Mouse (Mus musculus) left cerebral cortex, adult 11 months (tissue): Measurements from ENCODE around the gene Csrp3.

Experiments used
- DNase-seq: peaks from one replicate; pipeline ENCODE4 v3.0.0; 2022; ENCODE audit warnings: low spot score

Gene Csrp3

DNA sequence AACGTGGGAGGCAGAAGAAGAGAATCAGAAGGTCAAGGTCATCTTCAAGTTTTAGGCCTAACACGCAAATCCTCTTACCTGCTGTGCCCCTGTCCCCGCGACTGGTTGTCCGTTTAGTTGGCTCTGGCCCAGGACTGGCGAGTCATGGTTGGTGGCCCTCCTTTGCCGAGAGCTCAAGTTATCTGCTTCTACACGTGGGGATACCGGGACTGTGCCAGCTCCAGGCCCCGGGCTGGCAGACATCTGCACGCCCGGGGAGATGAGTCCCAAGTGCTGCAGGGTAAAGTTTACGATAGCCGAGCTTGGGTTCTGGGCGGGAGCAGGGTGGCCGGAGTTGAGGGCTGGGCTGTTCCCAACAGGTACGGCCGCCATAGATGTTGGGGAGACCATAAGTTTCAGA, 19.7 kb upstream of the Csrp3 start:
- no peak for DNase-seq

DNA sequence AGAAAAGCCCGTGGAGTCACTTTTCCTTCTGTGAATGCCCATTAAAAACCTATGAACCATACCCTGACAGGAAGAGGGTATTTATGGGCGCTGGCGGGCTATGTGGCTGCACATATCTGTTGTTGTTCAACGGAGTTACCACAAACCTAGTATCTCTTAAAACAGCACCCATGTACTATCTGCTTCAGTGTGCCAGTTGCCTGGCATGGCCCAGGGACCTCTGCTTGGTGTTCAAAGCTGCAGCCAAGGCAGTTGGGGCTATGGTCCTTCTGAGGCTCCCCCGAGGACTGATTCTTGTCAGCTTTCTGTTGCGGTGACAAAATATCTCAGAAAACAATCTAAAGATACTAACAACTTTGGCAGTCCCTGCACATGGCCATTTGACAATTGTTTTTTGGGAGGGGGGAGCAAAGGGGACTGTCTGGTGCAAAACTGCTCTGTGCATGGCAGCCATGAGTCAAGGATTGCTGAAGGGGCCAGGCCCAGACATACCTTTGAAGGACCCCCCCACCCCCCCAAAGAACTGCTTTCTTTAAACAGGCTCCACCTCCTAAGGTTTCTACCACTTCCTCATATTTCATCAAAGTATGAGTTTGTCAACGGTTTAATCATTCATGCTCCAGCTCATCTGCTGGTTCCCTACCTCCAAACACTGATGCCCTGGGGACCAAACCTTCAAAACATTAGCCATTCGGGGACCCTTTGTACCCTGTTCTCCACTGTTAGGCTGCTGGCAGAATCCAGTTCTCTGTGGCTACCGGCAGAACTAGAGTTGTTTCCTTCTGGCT, 17.0 kb upstream of the Csrp3 start:
- no peak for DNase-seq

DNA sequence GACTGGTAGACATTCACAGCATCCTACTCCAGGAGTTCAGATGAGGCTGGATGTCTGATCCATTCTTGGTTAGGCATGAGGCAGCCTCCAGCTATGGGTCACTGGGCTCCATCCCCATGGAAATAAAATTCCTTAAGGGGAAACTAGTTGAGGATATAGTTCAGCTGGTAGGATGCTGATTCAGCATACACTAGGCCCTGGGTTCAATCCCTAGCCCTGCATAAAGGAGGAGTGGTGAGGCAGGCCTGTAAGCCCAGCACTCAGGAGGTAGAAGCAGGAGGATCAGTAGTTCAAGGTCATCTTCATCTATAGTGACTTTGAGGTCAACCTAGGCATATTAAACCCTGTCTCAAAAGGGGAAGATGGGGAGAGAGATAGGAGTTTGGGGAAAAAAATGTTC, 16.4 kb upstream of the Csrp3 start:
- DNase-seq = no peak

DNA sequence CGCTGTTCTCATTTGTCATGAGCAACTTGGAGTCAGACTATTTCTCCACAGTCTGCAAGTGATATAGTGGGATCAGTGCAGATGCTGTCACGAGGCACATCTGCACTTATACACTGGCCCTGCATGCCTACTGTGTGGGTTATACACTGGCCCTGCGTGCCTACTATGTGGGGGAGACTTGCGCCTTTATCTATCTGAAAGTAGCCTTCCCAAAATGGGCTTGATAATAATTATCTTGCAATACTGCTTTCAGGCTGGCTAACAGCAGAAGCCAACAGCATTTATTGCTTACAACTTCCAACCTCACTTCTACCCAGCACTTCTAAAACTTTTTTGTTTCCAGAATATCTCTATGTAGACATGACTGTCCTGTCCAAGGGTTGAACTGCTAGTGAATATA, 14.0 kb upstream of the Csrp3 start:
- DNase-seq = no peak

DNA sequence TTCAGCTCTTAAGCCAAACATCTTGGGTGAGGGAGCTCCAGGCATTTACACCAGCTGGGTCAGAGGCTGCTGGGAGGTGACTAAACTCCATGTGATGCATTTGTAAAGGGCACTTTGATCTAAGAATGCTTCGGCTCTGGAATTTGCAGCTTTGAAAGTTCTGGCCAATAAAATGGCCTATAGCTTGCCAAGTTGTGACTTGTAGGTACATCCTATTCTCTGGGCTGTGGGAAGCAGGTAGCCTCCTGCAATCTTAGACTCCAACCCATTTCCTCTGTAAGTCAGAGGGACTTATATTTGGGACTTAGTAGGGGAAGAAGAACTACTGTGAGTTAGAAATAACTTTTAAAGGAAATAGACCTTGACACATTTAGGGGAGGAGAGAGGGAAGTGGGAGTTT, 13.1 kb upstream of the Csrp3 start:
- no peak for DNase-seq

DNA sequence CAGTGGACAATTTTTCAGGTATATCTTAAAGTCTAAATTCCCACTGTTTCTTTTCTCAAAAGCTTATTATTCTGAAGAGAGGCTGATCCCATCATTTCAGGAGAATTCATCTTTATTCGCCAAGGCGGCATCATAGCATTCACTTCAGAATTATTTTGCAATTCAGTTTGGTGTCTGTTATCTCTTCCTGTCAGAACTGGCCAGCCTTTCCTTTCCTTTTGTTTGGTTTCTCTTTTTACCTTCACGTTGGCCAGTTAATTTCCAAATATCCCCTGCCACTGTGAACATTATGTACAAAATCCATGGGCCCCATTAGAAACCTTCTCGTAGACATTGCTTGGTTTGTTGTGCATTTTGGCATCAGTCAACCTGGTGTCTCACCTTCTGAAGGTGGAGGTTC, 11.5 kb upstream of the Csrp3 start:
- no peak for DNase-seq

DNA sequence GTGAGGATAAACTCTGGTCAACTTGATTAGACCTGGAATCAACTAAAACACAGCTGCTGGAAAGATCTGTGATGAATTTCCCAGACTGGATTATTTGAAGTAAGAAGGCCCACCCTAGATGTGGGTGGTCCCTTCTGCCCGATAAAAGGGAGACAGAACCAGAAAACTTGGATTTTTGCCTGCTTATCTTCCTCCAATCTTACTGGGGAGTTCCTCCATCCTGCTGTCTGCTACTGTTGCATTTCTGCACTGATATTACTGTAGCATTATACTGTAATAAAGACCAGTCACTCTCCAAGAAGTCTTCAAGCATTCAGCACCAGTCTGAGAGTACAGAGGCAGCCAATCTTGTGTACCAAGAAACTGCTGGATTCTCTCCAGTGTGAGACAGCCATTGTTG, 10.4 kb upstream of the Csrp3 start:
- DNase-seq = no peak

DNA sequence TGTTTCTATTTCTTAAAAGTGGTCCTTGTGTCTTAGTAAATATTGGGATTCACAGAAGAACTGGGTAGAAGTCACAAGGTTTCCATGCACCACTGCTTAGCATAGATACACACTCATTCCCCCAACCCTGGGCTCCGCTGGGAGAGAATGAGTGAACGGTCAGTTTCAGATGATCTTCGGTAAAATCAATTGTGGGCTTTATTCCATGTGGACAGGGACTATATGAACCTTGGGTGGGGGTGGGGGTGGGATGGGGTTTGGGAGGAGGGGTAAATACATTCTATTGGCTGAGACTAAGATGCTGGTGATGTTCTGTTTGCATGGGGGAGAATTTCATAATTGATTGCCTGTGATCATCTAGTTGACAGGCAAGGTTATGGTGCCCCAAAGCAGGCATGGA, 7.6 kb upstream of the Csrp3 start:
- DNase-seq = no peak

DNA sequence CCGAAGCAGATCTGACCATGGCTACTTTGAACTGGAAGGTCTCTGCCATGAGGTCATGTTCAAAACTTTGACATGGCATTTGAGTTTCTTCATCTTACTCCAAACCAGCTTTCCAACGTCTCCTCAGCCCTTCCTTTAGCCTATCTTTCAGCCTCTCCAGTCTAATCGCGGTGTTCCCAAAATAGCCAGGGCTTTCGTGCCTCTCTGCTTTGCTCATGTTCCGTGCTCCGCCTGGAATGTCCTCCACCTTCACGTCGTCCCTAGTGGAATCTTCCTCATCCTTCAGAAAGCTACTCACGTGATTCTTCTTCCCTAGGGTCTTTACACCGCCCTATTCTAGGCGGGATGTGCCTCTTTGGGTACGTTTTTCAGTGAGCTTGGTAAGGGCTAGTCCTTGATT, 5.7 kb upstream of the Csrp3 start:
- DNase-seq = no peak

DNA sequence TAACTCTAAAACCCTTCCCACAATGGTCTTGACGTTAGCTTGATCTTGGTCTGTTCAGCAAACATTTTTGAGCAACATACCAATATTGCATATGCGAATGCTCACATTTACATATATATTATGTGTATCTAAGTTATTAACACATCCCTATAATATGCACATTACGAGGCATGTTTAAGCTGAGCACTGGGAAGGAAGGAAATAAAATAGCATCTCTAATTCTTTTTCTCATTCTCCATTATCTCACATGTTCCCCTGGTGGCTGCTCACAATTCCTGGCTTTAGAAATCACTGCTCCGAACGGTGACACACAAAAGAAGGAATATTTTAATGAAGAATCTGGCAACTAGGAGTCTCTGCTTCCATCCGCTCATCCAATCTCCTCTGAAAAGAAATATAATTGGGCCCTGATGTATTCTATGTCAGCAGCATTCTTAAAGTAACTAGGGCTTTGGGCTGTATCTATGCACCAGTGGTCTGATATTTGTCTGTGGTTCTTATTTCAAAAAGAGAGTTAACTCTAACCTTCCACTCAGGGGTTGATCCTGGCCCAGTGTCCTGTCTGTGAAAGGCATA, 3.8 kb upstream of the Csrp3 start:
- DNase-seq = no peak

DNA sequence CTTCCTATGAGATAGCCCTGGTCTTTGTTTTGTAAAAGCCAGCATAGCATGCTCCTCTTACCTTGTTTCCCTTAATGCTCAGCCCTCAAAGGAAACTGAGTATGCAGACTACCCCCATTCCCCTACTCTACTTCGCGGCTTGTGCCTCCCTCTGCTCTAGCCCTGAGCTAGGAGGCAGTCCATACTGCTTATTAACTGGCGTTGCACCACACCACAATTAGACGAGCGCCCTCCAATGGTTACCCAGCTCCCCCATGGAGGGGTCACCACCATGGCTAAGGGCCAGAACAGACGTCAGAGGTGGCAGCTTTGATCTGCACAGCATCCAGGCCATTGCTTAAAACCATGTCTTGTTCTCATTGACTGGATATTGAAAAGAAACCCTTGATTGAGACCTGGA, 1.1 kb downstream of the Csrp3 start:
- no peak for DNase-seq

DNA sequence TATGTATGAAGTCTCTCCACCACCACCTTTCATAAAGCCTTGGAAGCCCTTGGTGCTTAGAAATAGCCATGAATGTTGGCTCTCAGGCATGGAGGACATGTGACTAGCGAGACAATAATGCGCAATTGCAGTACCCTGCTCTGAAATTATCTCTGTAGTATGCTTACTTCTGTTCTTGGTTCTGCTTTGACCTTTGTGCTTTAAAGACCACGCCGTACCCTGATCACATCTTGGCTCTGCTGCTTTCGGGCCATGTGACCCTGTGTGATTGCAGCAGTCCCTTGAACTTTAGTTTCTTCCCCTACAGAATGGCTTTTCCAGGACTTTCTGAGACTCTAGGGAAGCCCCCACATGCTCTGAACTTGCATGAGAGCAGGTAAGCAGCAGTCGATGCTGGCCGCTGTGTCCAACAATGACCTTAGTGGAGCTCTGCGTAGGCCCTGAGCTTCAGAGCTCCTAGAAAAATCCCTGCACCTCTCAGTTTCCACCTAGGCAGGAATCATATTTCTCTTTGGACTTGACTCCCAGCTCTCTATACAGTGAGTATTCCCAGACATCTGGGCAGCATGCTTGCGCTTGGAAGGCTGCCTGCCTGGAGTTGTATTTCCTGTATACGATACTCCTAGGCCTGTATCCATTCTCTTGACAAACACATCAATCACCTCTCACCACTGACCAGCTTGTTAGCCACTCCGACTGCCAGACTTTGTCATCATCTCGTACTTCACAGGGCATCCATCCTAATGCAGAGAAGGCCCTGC, 2.4 kb downstream of the Csrp3 start:
- DNase-seq = no peak

DNA sequence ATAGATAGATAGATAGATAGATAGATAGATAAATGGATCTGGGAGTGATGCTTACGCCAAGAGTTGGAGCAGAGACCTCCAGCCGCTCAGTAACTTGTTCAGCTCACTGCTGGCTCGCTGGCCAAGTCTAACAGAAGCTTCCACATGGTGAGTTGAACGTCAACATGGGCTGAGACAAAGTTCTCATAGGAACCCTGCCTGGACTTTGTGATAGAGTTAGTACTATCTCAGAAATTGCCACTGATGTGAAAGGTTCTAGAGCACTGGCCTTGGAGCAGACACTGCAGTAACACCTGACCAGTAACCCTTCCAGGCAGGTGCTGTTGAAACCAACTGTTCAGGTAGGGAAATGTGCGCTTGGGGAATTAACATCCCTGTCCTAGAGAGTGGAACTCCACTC, 4.3 kb downstream of the Csrp3 start:
- no peak for DNase-seq

DNA sequence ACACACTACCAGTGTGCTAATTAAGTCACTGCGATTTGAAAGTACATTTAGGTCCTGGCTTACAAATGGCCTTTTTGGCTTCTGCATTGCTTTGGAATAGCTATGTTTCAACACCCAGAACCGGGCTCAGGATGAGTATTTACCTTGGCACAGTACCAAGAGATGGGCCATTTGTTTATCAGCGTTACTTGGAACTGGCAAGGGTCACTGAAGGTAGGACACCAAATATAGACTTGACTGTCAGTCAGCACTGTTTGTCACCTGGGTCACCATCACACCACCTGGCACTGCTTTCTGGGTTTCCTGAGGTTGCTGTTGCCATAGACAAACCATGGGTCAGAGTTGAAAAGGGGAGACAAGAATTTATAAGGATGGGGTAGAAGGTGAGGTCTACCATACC, 5.5 kb downstream of the Csrp3 start:
- no peak for DNase-seq

DNA sequence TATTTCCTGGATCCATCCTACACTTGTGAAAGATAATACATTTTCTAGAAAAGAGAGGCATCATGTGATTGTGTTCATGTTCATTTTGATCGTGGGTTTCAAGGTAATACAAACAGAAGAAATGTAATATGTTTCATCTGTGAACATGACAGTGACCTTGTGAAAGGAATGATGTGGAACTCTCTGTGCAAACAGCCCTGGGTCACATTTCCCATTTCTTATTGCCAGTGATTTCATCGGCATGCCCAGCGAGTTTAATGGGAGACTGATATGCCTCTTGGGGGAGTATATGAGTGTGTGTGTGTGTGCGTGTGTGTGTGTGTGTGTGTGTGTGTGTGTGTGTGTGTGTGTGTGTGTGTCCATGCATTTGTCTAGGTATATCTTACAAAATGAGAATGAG, 6.3 kb downstream of the Csrp3 start:
- no peak for DNase-seq

DNA sequence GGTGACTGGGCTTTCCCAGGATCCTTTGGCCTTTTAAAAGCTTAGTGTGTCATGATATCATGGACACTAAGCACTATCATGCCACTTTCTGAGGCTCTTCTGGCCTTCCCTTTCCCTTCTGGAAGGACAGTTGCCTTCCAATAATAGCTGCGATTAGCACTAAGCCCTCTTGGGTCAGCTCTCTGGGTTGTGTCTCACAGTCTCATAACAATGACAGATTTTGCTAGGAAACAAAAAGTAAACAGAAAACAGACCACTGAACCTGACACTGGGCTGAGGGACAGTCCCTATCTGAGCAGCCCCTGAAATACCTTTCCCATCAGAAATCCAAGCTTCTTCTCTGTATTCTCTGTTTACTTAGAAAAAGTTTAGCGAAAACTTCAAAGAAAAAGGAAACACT, 7.3 kb downstream of the Csrp3 start:
- no peak for DNase-seq

DNA sequence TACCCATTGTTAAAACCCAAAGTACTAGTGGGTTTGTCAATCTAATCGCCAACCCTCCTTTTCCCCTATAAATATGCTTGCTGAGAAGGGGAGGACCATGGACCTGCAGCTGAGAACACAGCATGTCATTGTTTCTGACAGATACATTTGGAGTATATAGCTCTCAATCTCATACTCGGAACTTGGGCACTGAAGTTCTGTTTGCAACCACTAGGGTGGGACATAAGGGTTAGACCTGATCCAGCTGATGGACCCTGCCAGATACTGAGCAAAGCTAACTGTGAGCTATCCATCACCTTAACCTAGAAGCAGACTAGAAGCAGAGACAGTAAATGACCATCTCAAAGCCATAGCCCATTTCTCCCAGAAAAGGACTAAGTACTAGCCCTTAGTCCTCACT, 9.4 kb downstream of the Csrp3 start:
- DNase-seq = no peak

DNA sequence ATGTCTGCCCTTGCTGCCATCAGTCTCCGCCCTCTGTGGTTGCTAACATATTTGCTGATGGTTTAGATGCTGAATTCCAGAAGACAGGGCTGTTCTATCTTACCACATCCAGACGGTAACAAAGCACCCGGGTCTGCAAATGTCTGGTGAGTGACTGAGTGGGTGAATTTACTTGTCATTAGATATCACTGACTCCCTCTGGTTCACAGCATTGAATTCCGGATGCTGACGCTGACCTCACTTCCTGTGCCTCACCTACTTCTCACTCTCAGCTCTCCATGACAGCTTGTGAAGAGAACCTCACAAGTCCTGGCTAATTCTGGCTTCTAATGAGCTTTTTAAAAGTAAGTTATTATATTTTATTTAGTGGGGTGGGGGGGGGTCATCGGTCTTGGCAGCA, 10.9 kb downstream of the Csrp3 start:
- no peak for DNase-seq

DNA sequence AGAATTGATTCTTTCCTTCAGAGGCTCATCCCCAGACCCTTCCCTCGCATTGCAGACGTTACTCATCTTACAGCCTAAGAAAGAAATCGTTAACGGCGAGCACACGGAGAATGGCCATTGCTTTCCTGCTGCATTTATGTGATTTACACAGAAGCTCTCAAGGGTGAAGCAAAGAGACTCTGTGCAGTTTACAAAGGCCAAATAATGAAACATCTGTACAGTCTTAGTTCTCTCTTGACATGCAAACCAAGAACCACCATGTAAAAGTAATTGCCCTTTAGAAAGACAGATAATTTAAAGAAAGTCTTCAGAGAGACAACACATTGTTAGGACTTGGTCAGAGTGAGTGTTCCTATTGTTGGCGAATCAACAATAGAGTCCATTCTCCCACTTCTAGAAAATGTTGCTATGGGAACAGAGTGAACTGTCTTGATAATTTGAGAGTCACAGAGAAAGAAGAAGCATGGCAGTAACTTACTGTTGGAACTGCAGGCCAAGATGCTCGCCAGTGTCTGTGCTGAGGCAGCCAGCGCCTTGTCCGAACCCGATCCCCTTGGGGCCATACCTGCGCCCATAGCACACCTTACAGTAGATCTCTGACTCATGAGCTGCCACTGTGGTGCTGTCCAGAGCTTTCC, 12.7 kb downstream of the Csrp3 start:
- no peak for DNase-seq

DNA sequence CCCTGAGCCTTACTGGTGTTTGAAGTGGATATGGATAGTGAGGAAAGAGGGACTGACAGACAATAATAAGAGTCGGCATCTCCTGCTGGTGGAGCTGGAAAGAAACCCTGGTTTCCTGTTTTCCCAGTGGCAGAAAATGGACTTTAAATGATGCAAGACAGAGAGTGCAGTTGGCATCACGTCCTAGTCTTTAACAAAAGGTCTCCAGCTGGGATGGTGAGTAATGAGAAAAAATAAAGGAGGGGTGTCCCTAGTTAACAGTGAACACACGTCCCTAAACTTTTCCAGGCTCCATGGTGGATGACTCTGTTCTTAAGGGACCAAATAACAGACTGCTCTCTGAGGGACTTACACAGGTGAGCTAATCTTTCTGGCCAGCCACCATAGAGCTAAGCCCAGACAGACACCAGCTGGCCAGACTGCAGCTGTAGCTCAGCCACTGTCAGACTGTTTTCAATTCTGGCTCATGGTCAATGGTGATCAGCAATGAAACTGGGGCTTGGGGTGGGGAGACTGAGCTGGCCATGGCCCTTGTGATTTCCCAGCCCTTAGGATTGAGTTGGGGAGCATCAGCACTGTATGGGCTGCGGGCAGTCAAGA, 13.4 kb downstream of the Csrp3 start:
- DNase-seq = no peak

DNA sequence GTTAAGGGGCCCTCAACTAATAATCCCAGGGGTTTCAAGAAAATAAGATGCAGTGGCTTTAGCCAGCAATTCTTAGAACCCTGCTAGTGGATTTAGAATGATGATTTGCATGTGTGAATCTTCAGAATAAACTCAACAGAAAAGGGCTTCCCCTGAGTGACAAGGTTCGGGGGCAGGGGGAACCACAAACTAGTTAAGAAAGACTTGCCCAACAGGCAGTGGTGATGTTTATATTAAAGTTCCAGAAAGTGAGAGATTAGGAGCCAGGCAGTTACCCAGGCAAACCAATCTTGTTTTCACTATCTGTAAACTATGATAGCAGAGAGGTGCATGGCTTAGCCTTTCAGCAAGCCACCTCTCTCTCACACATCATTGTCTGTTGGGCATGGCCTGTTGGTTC, 15.1 kb downstream of the Csrp3 start:
- no peak for DNase-seq

DNA sequence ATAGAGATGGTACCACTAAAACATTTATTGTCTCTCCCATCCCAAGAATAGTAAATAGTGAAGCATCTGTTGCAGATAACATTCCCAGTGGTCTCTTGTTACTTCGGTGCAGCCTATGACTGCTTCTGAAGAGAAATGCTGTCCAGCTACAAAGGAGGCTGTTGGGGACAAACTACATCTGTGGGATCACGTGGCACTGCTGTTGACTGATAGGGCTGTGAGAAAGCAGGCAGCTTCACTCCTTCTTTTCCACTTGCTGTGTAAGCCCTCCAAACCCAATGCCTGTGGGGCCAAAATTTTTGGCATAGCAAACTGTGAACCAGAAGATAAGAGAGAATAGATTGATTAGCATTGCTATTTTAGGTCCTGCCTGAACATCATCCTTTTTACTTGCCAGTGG, 17.4 kb downstream of the Csrp3 start:
- DNase-seq = no peak
